Mouse (Mus musculus) midbrain, embryonic 11.5 days (tissue): ENCODE measurements around the gene Upk3bl. TPM values are rescaled to one million over a fixed set of nuclear protein-coding genes. Genes with fewer than 3 reads are reported as not detected.
"Not testable (repeated sequence)": the region's sequence is repeated elsewhere in the genome, so short reads cannot be mapped to it uniquely, and the experiment has no call there.

Experiments used
- ATAC-seq: fragments of 200-750 bp; cut with Nextera tagmentation; 2 replicates; pipeline ENCODE4 v1.8.0; 2017; ENCODE audit warnings: moderate TSS enrichment, moderate library complexity; ENCODE audit not compliant: low FRiP score
- DNase-seq: peaks from one replicate; pipeline ENCODE4 v3.0.0; 2015; ENCODE audit warnings: low spot score; ENCODE audit errors: missing footprints
- H3K27ac ChIP-seq: fragments of 300-500 bp; sonication (generic); 2 replicates; pipeline ENCODE4 v1.5.1; 2014; ENCODE audit warnings: low read depth, low read length
- H3K27me3 ChIP-seq: fragments of 300-500 bp; sonication (generic); 2 replicates; pipeline ENCODE4 v1.6.1; 2014; ENCODE audit warnings: mild to moderate bottlenecking, low read length, moderate library complexity, mixed read lengths; ENCODE audit not compliant: control insufficient read depth, insufficient read depth
- H3K36me3 ChIP-seq: fragments of 300-500 bp; sonication (generic); 2 replicates; pipeline ENCODE4 v1.6.1; 2014; ENCODE audit warnings: mild to moderate bottlenecking, low read length, moderate library complexity, mixed read lengths; ENCODE audit not compliant: control insufficient read depth, insufficient read depth
- H3K4me1 ChIP-seq: fragments of 300-500 bp; sonication (generic); 2 replicates; pipeline ENCODE4 v1.6.1; 2014; ENCODE audit warnings: low read length; ENCODE audit not compliant: control insufficient read depth, insufficient read depth
- H3K4me2 ChIP-seq: fragments of 300-500 bp; sonication (generic); 2 replicates; pipeline ENCODE4 v1.6.1; 2014; ENCODE audit warnings: mild to moderate bottlenecking, moderate library complexity
- H3K4me3 ChIP-seq: fragments of 300-500 bp; sonication (generic); 2 replicates; pipeline ENCODE4 v1.5.1; 2014; ENCODE audit warnings: low read depth, low read length
- H3K9ac ChIP-seq: fragments of 300-500 bp; sonication (generic); 2 replicates; pipeline ENCODE4 v1.6.1; 2014; ENCODE audit warnings: low read length
- H3K9me3 ChIP-seq: fragments of 300-500 bp; sonication (generic); 2 replicates; pipeline ENCODE4 v1.6.1; 2016; ENCODE audit warnings: low read length; ENCODE audit not compliant: control insufficient read depth
- WGBS: fragments of 180-500 bp; shearing (Covaris S2); extraction: QIAGEN DNeasy Blood & Tissue Kit; methylation state at CpG from one replicate; pipeline ENCODE4 v1.1.7; 2014; 5-methylcytosine and 5-hydroxymethylcytosine counted together
- polyA plus RNA-seq: library from polyadenylated mRNA; unstranded; fragments of >200 nt; fragmentation: Nextera tagmentation; extraction: Ambion mirVana; gene quantifications from 2 replicates; pipeline ENCODE4 v1.2.1, GENCODE M21; 2014

The Upk3bl gene
- polyA plus RNA-seq, 1 experiment from 2014 or later: 0.29 TPM

DNA sequence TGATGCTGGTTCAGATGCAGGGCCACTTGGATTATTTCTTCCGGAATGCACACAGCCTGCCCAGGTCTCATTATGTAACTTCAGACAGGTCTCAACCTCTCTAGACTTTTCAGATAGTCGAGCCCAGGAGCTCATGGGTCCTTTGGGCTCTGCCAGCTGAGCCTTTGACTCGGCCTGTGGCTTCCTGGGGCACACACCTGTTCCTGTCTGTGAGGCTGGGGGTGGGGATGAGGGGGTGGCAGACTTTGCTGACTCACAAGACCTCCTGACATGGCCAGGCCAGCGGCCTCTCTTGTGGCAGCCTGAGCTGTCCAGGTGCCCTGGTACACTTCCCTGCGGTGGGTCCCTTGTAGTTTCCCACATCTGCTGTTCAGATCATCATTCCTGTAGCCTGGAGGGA is 37.6 kb downstream of the Upk3bl start:
- Histone ChIP-seq H3K4me1 (no peaks in the 10 kb centered on the region), H3K9ac (no peak overlapping the region), H3K27me3 (no peaks in the 10 kb centered on the region), H3K4me2 (no peak overlapping the region), H3K9me3 (no peaks in the 10 kb centered on the region), H3K36me3 (no peaks in the 10 kb centered on the region), H3K4me3 (no peak overlapping the region), H3K27ac (no peak overlapping the region)
- ATAC-seq (no peak), DNase-seq (no peak)
- WGBS: 69% methylated on average over 5 of the region's 5 CpGs

DNA sequence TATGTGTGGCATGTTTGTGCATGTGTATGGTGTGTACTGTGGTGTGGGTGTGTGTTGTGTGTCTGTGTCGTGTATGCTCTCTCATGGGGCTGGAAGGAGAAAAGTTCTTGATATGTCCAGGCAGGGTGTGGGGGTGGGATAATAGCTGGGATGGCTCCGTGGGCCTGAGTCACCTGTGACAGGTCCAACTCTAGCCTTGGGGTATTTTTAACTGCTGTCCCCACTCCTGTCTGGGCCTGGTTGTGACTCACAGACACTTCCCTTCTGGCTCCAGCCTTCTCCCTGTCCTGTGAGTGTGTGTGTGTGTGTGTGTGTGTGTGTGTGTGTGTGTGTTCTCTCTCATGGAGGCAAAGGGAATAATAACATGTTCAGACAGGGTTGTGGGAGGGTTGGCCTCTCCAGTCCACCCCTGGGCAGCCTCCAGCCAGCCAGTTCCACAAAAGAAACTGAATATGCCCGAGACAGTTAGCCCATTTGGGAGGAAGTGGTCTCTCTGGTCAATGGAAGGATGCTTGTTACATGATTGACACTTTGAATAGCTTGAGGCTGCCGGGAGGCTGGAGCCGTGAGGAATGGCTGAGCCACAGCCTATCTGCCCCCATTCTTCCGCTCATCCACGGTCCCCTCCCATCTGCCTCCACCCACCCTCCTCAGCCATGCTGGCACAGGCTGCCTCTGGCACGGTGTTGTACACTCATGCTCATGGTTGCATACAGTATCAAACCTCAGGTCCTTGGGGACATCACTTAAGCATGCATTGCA is 40.1 kb downstream of the Upk3bl start:
- H3K4me2 ChIP-seq: no peak overlapping the region
- no peaks in the 10 kb centered on the region for H3K36me3 ChIP-seq
- no peak for DNase-seq
- no peak overlapping the region for H3K27ac ChIP-seq
- WGBS: 64% methylated on average over 8 of the region's 8 CpGs
- H3K4me1 ChIP-seq: no peaks in the 10 kb centered on the region
- no peaks in the 10 kb centered on the region for H3K27me3 ChIP-seq
- H3K4me3 ChIP-seq: no peak overlapping the region
- H3K9me3 ChIP-seq: no peaks in the 10 kb centered on the region
- ATAC-seq: no peak
- H3K9ac ChIP-seq: no peak overlapping the region

DNA sequence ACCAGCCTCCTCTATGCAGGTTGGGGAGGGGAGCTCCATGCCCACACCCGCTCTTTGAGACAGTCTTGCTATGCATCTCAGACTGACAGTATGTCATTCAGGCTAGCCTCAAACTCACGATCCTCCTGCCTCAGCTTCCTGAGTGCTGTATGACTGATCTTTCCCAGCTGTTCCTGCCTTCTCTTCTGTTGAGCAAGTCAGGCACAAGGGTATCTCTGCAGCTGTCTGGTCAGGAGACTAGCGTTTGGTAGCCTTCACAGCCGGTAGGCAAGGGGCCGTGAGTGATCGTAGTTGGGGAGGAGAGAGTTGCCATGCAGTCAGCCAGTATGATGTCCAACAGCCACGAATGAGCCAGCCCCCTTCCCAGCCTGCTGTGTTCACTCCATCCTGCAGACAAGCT is 40.8 kb downstream of the Upk3bl start:
- ATAC-seq: no peak
- H3K9me3 ChIP-seq: no peaks in the 10 kb centered on the region
- H3K27me3 ChIP-seq: no peaks in the 10 kb centered on the region
- WGBS: 66% methylated on average over 7 of the region's 7 CpGs
- H3K4me3 ChIP-seq: no peak overlapping the region
- H3K4me1 ChIP-seq: no peaks in the 10 kb centered on the region
- DNase-seq: no peak
- no peak overlapping the region for H3K9ac ChIP-seq
- H3K36me3 ChIP-seq: no peaks in the 10 kb centered on the region
- no peak overlapping the region for H3K4me2 ChIP-seq
- H3K27ac ChIP-seq: no peak overlapping the region

DNA sequence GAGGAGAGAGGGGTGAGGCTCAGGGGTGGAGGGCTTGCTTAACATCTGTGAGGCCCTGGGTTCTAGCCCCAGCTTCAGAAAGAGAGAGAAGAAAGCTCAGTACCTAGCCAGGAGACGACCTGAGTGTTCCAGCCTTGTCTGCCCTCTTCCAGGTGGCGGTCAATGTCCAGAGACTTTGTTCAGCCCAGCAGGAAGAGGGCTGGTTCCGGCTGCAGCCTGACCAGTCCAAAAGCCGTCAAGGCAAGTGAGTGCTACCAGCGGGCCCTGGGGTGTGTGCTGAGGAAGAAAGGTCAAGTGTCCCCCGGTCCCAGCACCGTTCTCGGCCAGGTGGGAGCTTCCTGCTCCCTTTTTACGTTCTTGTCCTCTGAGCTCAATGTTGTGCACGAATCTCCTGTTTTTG is 44.2 kb downstream of the Upk3bl start:
- Histone ChIP-seq H3K27me3 (peaks cover 14% of the 10 kb centered on the region), H3K36me3 (no peaks in the 10 kb centered on the region), H3K4me2 (no peak overlapping the region), H3K27ac (no peak overlapping the region), H3K9me3 (no peaks in the 10 kb centered on the region), H3K4me3 (no peak overlapping the region), H3K9ac (no peak overlapping the region), H3K4me1 (no peaks in the 10 kb centered on the region)
- ATAC-seq (no peak), DNase-seq (no peak)
- WGBS: 81% methylated on average over 10 of the region's 10 CpGs

DNA sequence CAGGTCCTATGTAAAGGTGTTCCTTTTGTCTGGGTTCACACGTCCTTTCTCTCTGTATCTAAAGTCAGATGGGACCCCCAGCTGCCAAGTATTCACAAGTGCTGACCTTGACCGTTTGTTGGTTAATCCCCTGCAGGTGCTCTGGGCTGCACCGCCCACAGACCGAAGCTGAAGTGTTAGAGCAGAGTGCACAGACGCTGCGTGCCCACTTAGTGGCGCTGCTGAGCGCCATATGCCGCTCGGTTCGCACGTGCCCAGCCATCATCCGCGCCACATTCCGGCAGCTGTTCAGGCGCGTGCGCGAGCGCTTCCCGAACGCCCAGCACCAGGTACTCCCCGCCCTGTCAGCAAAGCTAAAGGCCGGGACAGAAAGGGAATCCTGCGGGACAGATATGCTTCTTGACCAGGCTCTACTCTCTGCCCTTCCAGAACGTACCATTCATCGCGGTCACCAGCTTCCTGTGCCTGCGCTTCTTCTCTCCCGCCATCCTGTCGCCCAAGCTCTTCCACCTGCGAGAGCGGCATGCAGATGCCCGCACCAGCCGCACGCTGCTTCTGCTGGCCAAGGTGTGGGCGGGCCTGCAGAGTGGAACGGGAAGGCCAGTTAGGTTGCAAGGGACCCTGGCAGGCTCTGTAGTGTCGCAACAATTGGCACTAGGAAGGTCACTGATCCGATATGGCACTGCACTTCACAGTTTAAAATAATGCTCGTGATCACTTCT is 48.0 kb downstream of the Upk3bl start:
- peak; percentile 98 for DNase-seq
- peak overlapping the region; percentile 7 for H3K4me3 ChIP-seq
- peak overlapping the region; percentile 40 for H3K4me2 ChIP-seq
- no peak overlapping the region for H3K27ac ChIP-seq
- peak overlapping the region; percentile 26; the same call in 1 of the 2 replicates for H3K9ac ChIP-seq
- 5% methylated on average over 41 of the region's 41 CpGs for WGBS
- no peaks in the 10 kb centered on the region for H3K9me3 ChIP-seq
- H3K27me3 ChIP-seq: peaks cover 14% of the 10 kb centered on the region
- no peaks in the 10 kb centered on the region for H3K36me3 ChIP-seq
- no peaks in the 10 kb centered on the region for H3K4me1 ChIP-seq
- peak; percentile 89 for ATAC-seq

DNA sequence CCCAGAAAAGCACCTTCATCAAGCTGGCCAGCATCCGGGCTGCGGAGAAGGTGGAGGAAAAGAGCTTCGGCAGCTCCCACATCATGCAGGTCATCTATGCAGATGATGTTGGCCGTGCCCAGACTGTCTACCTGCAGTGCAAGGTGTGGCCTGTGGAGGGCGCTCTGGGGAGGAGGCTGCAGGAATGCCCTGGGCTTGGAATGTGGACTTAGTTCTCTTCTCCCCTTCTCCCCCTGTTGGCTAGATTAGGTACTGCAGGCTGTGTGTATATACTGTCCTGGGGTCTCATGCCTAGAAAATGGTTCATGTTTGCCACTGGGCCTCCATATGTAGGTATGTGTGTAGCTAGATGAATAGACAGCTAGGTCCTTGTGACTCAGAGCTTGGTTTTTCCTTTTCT is 50.2 kb downstream of the Upk3bl start:
- H3K9me3 ChIP-seq: no peaks in the 10 kb centered on the region
- H3K27ac ChIP-seq: no peak overlapping the region
- peak; percentile 92 for DNase-seq
- H3K27me3 ChIP-seq: peaks cover 14% of the 10 kb centered on the region
- no peak for ATAC-seq
- no peak overlapping the region for H3K4me3 ChIP-seq
- H3K4me2 ChIP-seq: no peak overlapping the region
- H3K9ac ChIP-seq: no peak overlapping the region
- 88% methylated on average over 5 of the region's 5 CpGs for WGBS
- H3K4me1 ChIP-seq: no peaks in the 10 kb centered on the region
- no peaks in the 10 kb centered on the region for H3K36me3 ChIP-seq

DNA sequence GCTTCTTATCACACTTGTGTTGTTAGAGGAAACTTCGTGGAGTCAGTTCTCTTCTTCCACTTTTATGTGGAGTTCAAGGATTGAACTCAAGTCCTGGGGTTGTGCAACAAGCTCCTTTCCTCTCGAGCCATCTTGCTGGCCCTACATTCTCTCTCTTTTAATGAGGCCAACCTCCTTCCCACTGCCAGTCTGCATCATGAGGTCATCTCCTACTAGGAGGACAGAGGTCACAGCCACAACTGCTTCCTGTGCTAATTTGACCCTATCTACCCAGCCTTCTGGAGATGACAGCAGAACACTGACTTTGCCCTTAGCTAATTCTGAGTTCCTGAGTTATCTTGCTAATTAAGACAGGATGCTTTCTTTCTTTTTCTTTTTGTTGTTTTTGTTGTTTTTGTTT is 54.2 kb downstream of the Upk3bl start:
- no peaks in the 10 kb centered on the region for H3K36me3 ChIP-seq
- no peaks in the 10 kb centered on the region for H3K9me3 ChIP-seq
- H3K4me3 ChIP-seq: no peak overlapping the region
- WGBS: 56% methylated on average over 2 of the region's 2 CpGs
- no peak overlapping the region for H3K9ac ChIP-seq
- H3K4me1 ChIP-seq: no peaks in the 10 kb centered on the region
- ATAC-seq: no peak
- no peaks in the 10 kb centered on the region for H3K27me3 ChIP-seq
- DNase-seq: no peak
- no peak overlapping the region for H3K4me2 ChIP-seq
- H3K27ac ChIP-seq: no peak overlapping the region

DNA sequence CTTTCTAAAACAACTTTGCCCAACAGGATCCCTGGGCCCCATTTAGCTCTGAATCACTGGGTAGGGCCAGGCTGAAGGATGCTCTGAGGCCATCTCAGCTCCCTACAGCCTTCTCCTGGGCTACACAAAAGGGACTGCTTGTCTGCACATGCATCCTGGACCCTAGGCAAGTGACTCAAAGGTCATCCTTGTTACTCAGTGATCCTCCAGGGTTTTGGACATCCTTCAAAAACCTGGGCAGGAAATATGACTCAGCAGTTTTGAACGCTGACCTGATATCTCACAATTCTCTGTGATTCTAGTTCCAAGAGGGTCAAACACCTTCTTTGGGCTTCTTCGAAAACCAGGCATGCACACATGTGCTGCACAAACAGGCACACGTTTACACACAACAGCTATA is 54.8 kb downstream of the Upk3bl start:
- Histone ChIP-seq H3K9me3 (no peaks in the 10 kb centered on the region), H3K27ac (no peak overlapping the region), H3K4me2 (no peak overlapping the region), H3K4me3 (no peak overlapping the region), H3K4me1 (no peaks in the 10 kb centered on the region), H3K9ac (no peak overlapping the region), H3K36me3 (no peaks in the 10 kb centered on the region), H3K27me3 (no peaks in the 10 kb centered on the region)
- no peak for ATAC-seq
- WGBS: 85% methylated on average over 3 of the region's 3 CpGs
- DNase-seq: no peak

DNA sequence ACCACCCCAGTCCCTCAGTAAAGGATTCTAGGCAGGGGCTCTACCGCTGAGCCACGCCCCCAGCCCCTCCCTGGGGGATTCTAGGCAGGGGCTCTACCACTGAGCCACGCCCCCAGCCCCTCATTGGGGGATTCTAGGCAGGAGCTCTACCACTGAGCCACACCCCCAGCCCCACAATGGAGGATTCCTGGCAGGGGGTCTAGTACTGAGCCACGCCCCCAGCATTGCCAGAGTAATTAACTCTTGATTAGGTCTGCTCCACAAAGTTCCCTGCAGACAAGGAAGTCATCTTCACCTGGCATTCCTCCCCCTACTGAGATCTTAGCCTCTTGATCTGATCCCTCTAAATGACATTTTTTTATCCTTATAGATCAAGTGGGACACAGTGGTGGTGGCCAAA is 59.3 kb downstream of the Upk3bl start:
- not testable (repeated sequence) for H3K27ac ChIP-seq, H3K9ac ChIP-seq, H3K4me3 ChIP-seq, ATAC-seq, H3K36me3 ChIP-seq, H3K27me3 ChIP-seq, H3K4me2 ChIP-seq, DNase-seq, H3K9me3 ChIP-seq
- WGBS: 39% methylated on average over 4 of the region's 4 CpGs
- peaks cover 15% of the 10 kb centered on the region for H3K4me1 ChIP-seq
